Mouse (Mus musculus) stomach, embryonic 14.5 days (tissue): ENCODE measurements around the gene Elfn2. TPM values are rescaled to one million over a fixed set of nuclear protein-coding genes. Genes with fewer than 3 reads are reported as not detected.

ENCODE experiments used
- ATAC-seq: fragments of 200-750 bp; cut with Nextera tagmentation; 2 replicates; pipeline ENCODE4 v1.8.0; 2017; ENCODE audit warnings: low read depth, moderate TSS enrichment; ENCODE audit not compliant: insufficient number of reproducible peaks, insufficient read depth, low FRiP score
- H3K27ac ChIP-seq: fragments of 300-500 bp; sonication (generic); 2 replicates; pipeline ENCODE4 v1.5.1; 2014; ENCODE audit warnings: mild to moderate bottlenecking, low read length, moderate library complexity, mixed read lengths
- H3K27me3 ChIP-seq: fragments of 300-500 bp; sonication (generic); 2 replicates; pipeline ENCODE4 v1.6.1; 2014; ENCODE audit warnings: low read length, control low read depth, mixed read lengths; ENCODE audit not compliant: control insufficient read depth, insufficient read depth
- H3K36me3 ChIP-seq: fragments of 300-500 bp; sonication (generic); 2 replicates; pipeline ENCODE4 v1.6.1; 2014; ENCODE audit warnings: mild to moderate bottlenecking, control low read depth, low read length, moderate library complexity, mixed read lengths; ENCODE audit not compliant: control insufficient read depth, insufficient read depth
- H3K4me1 ChIP-seq: fragments of 300-500 bp; sonication (generic); 2 replicates; pipeline ENCODE4 v1.6.1; 2014; ENCODE audit warnings: low read length, control low read depth, mixed read lengths; ENCODE audit not compliant: control insufficient read depth, insufficient read depth
- H3K4me2 ChIP-seq: fragments of 300-500 bp; sonication (generic); replicated peaks from 2 replicates; pipeline ENCODE4 v1.6.1; 2014; ENCODE audit warnings: low read depth, low read length, control low read depth
- H3K4me3 ChIP-seq: fragments of 300-500 bp; sonication (generic); 2 replicates; pipeline ENCODE4 v1.5.1; 2014; ENCODE audit warnings: low read depth, low read length, control low read depth
- H3K9ac ChIP-seq: fragments of 300-500 bp; sonication (generic); replicated peaks from 2 replicates; pipeline ENCODE4 v1.6.1; 2014; ENCODE audit warnings: low read depth, mild to moderate bottlenecking, control low read depth, low read length, moderate library complexity, mixed read lengths
- H3K9me3 ChIP-seq: fragments of 300-500 bp; sonication (generic); 2 replicates; pipeline ENCODE4 v1.6.1; 2016; ENCODE audit warnings: low read depth, low read length, control low read depth; ENCODE audit not compliant: control insufficient read depth
- WGBS: fragments of 180-500 bp; shearing (Covaris S2); extraction: QIAGEN DNeasy Blood & Tissue Kit; methylation state at CpG from one replicate; pipeline ENCODE4 v1.1.7; 2014; 5-methylcytosine and 5-hydroxymethylcytosine counted together
- polyA plus RNA-seq: library from polyadenylated mRNA; unstranded; fragments of >200 nt; fragmentation: Nextera tagmentation; extraction: Ambion mirVana; gene quantifications from 2 replicates; pipeline ENCODE4 v1.2.1, GENCODE M21; 2014

The Elfn2 gene
- polyA plus RNA-seq, 1 experiment from 2014 or later: not detected

DNA sequence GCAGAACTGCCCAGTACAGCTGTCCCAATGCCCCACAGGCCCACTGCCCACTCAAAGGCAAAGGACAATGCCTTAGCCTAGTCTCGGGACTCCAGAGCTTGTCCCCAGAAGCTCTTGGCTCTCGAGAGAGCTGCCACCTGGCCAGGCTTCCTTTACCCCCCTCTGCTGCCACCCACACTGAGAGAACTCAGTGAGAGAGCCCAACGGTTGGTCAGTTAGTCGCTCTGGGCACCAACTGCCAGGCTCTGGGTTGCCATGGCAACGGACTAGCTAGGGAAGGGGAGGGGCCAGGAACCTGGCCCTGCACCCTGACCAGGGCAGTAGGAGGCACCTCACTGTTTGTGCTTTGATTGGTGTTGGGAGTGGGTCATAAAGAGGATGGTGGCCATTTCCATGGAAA lies 48.2 kb downstream of the Elfn2 start:
- Histone ChIP-seq H3K4me3 (no peak overlapping the region), H3K27ac (no peak overlapping the region), H3K4me2 (no peak overlapping the region), H3K9ac (no peak overlapping the region), H3K27me3 (peaks cover 29% of the 10 kb centered on the region), H3K9me3 (no peaks in the 10 kb centered on the region), H3K4me1 (no peaks in the 10 kb centered on the region), H3K36me3 (no peaks in the 10 kb centered on the region)
- no peak for ATAC-seq
- WGBS: 39% methylated on average over 5 of the region's 5 CpGs

DNA sequence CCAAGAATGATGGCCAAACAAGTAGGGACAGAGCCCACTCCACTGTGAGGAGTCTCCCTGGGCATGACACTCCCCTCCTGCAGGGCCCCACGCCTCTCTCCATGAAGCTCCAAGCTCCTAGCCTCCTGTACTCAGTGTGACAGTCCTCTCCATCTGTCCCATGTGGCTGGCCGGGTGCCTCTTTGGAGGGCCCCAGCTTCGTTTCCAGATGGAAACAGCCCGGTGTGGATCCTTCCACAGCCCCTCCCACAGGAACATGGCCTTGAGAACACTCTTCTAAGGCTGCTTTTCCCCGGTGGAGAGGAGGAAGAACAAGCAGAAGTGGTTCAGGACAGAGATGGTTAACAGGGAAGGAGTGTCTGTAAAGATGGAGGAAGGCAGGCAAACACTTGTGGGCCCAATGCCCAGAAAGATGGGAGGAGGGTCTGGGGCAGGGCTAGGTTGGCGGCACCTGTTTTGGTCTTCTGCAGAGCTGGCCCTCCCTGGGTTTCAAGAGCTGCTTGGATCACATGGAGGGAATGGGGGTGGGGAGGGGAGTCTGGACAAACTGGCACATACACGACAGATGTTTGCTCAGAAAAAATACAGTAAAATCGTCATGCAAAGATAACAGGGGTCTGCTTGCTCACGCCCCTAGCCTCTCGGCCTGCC lies 49.2 kb downstream of the Elfn2 start:
- H3K4me3 ChIP-seq: no peak overlapping the region
- no peaks in the 10 kb centered on the region for H3K9me3 ChIP-seq
- no peak overlapping the region for H3K4me2 ChIP-seq
- H3K27me3 ChIP-seq: peaks cover 29% of the 10 kb centered on the region
- no peak overlapping the region for H3K27ac ChIP-seq
- no peak for ATAC-seq
- no peak overlapping the region for H3K9ac ChIP-seq
- 46% methylated on average over 10 of the region's 10 CpGs for WGBS
- no peaks in the 10 kb centered on the region for H3K4me1 ChIP-seq
- no peaks in the 10 kb centered on the region for H3K36me3 ChIP-seq

DNA sequence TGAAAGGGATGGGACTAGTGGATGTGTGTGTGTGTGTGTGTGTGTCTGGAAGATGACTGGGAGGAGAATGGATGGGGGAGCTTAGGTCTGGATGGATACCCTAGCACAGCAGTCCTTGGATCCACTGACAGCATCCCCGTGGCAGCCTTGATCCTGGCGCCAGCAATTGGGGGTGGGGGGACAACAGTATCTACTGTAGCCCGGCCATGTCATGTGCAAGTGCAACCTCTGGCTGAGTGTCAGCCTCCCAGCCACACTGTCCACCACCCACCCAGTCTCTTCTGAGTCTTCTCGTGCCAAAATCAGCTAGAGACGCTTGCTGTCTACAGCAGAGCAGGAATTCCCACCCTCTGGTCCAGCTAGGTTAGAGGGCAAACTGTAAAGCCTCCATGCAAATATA lies 54.3 kb downstream of the Elfn2 start:
- H3K4me2 ChIP-seq: no peak overlapping the region
- no peaks in the 10 kb centered on the region for H3K9me3 ChIP-seq
- H3K27ac ChIP-seq: no peak overlapping the region
- H3K27me3 ChIP-seq: no peaks in the 10 kb centered on the region
- no peaks in the 10 kb centered on the region for H3K4me1 ChIP-seq
- no peak overlapping the region for H3K9ac ChIP-seq
- 54% methylated on average over 5 of the region's 5 CpGs for WGBS
- H3K36me3 ChIP-seq: no peaks in the 10 kb centered on the region
- H3K4me3 ChIP-seq: no peak overlapping the region
- ATAC-seq: no peak

DNA sequence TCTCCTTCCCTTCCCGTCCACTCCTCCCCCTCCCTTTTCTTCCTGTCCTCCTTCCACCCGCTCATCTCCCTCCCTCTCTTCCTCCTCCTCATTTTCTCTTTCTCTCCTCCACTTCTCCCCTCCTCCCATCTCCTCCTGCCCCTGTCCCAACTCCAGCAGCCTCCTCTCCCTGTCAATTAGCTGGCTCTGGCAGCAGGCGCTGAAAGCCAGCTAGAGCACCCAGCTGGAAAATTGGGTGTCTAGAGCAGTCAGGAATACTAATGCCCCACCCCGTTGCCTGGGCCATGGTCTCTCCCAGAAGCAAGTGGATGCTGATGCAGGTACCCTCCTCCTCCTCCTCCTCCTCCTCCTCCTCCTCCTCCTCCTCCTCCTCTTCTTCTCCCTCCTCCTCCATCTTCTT lies 67.4 kb downstream of the Elfn2 start:
- Histone ChIP-seq H3K9ac (no peak overlapping the region), H3K4me2 (no peak overlapping the region), H3K36me3 (no peaks in the 10 kb centered on the region), H3K4me1 (no peaks in the 10 kb centered on the region), H3K27me3 (no peaks in the 10 kb centered on the region), H3K27ac (no peak overlapping the region), H3K4me3 (no peak overlapping the region), H3K9me3 (no peaks in the 10 kb centered on the region)
- ATAC-seq: no peak
- WGBS: 49% methylated on average over 4 of the region's 4 CpGs

DNA sequence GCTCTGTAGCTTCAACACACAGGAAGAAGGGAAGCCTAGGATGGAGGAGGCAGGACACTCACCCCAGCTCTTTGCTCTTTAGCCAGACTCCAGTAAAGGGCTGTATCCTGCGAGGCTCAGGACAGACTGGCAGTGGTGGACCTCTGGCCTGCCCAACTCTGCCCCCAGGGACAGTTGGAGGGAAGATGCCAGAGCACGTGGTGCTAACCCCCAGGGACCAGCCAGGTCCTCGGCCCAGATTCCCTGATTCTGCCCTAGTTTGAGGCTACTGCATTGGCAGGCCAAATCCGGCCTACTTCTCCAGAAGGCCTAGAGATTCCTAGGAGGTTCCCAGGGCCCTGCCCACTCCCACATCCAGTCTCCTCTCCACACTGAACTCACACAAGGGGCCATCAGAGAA lies 70.8 kb downstream of the Elfn2 start:
- Histone ChIP-seq H3K27ac (no peak overlapping the region), H3K36me3 (no peaks in the 10 kb centered on the region), H3K4me3 (no peak overlapping the region), H3K4me1 (no peaks in the 10 kb centered on the region), H3K9ac (no peak overlapping the region), H3K4me2 (no peak overlapping the region), H3K9me3 (no peaks in the 10 kb centered on the region), H3K27me3 (no peaks in the 10 kb centered on the region)
- WGBS: 74% methylated on average over 4 of the region's 4 CpGs
- ATAC-seq: no peak

DNA sequence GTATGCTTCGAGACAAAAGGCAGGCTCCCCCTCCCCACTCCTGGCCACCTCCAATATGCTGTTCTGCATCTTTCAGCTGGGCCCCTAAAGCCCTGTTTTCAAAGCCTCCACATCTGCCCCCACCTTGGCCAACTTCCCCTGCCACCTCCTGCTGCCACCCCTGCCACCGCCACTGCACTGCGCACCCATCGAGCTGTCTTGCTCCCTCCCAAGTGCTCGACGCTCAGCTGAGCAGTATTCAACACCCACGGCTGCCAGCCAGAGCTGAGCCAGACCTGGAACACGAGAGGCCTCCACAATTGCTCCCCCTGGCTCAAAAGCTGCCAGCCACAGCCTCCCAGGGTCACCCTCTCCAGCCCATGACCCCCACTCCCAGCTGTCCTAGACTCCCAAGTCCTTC lies 74.0 kb downstream of the Elfn2 start:
- no peaks in the 10 kb centered on the region for H3K9me3 ChIP-seq
- WGBS: 52% methylated on average over 8 of the region's 8 CpGs
- no peak for ATAC-seq
- no peak overlapping the region for H3K4me2 ChIP-seq
- no peaks in the 10 kb centered on the region for H3K27me3 ChIP-seq
- H3K9ac ChIP-seq: no peak overlapping the region
- H3K36me3 ChIP-seq: no peaks in the 10 kb centered on the region
- H3K27ac ChIP-seq: no peak overlapping the region
- H3K4me1 ChIP-seq: no peaks in the 10 kb centered on the region
- H3K4me3 ChIP-seq: no peak overlapping the region

DNA sequence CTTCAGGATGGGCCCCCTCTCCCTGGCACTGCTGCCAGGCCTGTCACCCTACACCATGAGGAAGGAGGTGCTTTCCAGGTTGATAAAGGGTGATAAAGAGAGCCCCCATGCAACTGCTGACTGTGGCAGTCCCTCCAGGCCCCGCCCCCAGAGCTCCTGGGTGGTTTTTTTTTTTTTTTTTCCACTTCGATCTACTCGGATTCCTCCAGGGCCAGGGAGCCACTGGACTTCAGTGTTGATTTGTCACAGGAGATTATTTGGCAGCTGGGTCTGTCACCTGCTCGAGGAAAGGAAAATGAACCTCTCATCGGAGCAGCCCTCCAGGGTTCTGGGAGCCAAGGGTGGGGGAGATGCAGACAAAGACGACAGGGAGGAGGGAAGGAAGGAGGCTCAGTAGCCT lies 74.9 kb downstream of the Elfn2 start:
- Histone ChIP-seq H3K4me1 (no peaks in the 10 kb centered on the region), H3K36me3 (no peaks in the 10 kb centered on the region), H3K4me3 (no peak overlapping the region), H3K27ac (no peak overlapping the region), H3K27me3 (no peaks in the 10 kb centered on the region), H3K9me3 (no peaks in the 10 kb centered on the region), H3K4me2 (no peak overlapping the region), H3K9ac (no peak overlapping the region)
- no peak for ATAC-seq
- 14% methylated on average over 6 of the region's 6 CpGs for WGBS

DNA sequence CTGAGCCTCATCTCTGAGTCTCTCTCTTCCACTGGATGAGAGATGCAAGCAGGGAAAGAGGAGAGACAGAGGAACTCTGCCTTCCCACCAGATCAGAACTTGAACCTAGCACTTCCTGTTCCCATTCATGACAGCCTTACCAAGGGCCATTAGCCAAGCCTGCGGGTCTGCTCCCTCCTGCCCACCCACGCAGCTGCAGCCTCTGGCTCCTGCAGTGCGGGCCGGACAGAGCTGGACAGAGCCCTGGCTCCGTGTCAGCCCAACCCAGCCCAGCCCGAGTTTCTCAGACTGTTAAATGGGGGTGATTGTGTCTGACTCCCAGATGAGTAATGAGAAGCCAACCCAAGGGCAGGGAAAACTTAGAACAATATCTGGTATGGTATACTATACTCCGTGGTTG lies 83.3 kb downstream of the Elfn2 start:
- Histone ChIP-seq H3K4me3 (no peak overlapping the region), H3K27ac (no peak overlapping the region), H3K9me3 (no peaks in the 10 kb centered on the region), H3K4me2 (no peak overlapping the region), H3K27me3 (no peaks in the 10 kb centered on the region), H3K36me3 (no peaks in the 10 kb centered on the region), H3K9ac (no peak overlapping the region), H3K4me1 (0 out of 2 replicates have a peak, but pooled peaks cover 6% of the 10 kb centered on the region)
- WGBS: 36% methylated on average over 7 of the region's 7 CpGs
- no peak for ATAC-seq

DNA sequence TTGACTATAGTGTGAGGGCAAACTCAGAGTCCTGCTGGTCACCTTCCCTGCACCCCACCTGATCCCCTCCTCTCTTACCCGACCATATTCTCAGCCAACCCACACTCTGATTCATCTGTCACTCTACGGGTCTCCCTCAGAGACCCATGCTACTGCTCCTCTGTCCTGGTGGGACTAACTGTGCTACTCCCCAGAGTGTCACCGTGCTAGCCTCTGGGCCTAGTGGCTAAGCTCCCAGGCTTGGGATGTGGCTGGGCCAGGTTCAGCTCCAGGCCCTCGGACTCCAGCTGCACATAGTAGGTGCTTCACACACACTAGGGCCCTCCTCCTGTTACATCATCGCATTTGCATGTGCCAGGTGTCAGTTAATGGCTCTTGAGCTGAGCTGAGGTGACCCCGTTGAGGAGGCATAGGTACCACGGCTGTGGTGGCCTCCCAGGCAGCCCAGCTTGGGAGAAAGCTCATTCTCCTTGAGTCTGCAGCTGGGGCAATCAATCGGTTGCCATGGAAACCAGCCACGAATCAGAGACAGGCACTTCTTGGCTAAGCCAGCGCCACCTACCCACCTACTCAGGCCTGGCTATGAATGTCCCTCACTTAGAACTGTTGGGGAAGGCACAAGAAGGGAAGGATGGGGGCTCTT lies 84.4 kb downstream of the Elfn2 start:
- no peak overlapping the region for H3K4me2 ChIP-seq
- H3K9ac ChIP-seq: no peak overlapping the region
- no peaks in the 10 kb centered on the region for H3K36me3 ChIP-seq
- H3K9me3 ChIP-seq: no peaks in the 10 kb centered on the region
- peak; percentile 30; the same call in 1 of the 2 replicates for ATAC-seq
- no peak overlapping the region for H3K27ac ChIP-seq
- H3K27me3 ChIP-seq: no peaks in the 10 kb centered on the region
- 33% methylated on average over 10 of the region's 10 CpGs for WGBS
- 0 out of 2 replicates have a peak, but pooled peaks cover 6% of the 10 kb centered on the region for H3K4me1 ChIP-seq
- no peak overlapping the region for H3K4me3 ChIP-seq
